Mouse (Mus musculus) CD8-positive naive resting alpha-beta T cell, adult 2 months (primary cell): ENCODE results near the gene Negr1.

ENCODE experiments used
- DNase-seq, 2 experiments: peaks; one replicate each; pipeline ENCODE4 v3.0.0; 2022; ENCODE audit warnings: low read depth in 2 of 2, low spot score in 2 of 2

Gene Negr1

DNA sequence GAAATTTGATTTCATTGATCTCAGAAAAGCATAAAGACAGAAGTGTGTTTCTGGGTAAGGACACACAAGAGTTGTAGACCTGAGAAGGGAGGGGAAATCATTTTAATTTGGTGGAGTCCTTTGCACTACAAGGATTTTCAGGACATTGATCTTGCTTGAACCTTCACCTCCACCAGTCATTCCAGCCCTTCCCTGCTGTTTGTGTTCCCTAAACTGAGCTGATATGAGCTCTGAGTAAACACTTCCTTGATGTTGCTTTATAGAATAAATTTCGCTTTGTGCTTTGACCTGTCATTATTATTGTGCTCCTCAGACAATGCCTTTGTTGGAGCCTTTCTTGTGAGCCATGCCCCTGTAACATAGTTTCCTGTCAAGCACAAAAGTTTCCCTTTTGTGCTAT, 335.0 kb downstream of the Negr1 start:
- no peak for DNase-seq

DNA sequence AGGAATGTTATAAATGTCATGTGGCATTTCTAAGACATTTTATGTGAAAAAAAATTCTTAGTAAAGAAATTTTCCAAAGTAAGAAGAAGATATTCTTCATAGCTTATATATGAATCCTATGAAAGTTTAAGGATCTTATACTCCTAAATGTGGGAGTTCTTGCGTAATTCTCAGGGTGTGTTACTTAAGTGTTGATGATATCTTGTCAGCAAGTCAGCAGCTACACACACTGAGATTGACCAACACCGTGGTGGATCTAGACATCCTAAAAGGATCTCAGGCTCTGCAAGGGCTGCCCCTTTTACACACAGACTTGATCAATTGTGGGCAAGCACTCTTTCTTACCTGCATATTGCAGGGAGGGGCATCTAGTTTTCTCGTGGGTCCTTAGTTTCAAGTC, 339.5 kb downstream of the Negr1 start:
- no peak for DNase-seq

DNA sequence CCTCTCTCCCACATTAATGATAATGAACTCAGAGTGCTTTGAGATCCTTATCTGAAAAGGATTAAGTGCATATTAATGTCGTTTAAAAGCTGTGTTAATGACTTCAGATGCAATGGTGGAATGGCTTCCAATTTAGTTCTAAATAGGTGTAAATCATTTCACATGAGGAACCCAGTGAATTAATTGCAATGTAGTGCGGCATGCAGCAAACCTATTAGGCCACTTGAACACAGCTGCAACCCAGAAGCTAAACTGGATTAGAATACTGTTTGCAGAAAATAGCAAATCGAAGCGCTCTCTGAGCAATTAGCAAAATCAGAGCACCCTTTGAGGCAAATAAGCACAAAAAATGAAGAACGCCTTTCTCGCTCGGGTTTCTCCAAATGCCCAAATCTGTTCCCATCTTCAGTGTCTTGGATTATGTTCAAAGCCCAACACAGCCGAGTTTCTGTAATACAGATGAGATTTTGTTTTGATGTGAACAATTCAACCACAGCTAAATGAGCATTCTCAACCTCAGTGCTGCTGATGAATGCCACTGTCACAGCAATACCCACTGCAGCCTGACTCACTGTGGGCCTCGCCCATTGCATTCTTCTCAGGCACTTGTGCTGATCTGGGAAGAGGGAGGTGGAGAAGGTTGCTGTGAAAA, 342.5 kb downstream of the Negr1 start:
- no peak for DNase-seq

DNA sequence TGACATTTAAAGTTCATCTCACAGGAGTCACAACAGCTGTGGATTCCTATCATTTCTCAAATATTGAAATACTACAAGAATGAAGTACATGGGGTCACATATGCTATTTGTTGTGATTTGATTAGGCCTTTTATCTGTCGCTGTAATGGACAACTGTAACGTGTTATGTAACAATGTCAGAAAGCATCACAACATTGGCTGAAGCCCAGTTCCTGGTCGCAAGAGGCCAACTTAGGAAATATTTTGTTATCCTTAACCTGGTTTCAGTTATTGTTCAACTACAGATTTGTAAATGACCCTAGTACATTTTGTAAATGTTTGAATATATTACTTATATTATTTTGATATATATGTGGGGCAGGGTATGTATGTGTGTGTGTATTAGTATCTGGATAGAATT, 351.2 kb downstream of the Negr1 start:
- DNase-seq = no peak

DNA sequence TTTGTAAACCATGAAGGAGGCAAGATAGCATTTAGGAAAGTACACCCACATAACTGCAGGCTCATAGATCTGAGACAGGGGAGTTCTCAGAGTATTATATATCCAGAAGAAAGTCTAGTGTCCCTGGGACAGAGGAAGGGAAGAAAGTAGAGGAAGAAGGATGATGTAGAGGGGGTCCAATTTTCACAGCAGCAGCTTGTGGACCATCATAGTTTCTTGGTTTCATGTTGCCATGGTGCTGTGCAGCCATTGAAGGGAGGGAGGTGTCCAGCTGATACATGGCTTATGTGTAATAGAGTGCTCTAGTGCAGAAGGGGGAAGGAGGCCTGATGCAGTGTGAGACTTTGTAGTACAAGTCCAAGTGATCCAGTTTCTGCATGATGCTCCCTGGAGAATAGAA, 359.8 kb downstream of the Negr1 start:
- no peak for DNase-seq

DNA sequence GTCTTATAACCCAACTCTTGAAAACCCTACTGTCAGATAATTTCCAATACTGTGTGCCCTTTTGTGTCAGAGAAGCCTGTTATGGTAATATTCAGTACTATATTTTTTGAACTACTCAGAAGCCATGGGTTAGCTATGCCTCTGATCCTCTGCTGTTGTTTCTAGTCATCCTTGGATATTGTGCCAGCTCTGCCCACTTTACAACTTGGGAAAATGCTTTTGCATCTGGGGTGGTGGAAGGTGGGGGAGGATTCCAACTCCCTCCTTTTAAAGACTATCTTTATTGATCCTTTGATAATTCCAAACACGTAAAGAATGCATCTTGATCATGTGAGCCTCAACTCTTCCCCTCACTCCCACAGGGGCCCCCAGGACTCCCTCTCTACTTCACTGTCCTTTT, 361.6 kb downstream of the Negr1 start:
- no peak for DNase-seq

- DNase-seq = no peak
Measured at GRCm38 (mm10) chr3:156925102-156925501, 363.5 kb downstream of the Negr1 start.

- no peak for DNase-seq
Measured at GRCm38 (mm10) chr3:156928396-156929061, 366.9 kb downstream of the Negr1 start.

DNA sequence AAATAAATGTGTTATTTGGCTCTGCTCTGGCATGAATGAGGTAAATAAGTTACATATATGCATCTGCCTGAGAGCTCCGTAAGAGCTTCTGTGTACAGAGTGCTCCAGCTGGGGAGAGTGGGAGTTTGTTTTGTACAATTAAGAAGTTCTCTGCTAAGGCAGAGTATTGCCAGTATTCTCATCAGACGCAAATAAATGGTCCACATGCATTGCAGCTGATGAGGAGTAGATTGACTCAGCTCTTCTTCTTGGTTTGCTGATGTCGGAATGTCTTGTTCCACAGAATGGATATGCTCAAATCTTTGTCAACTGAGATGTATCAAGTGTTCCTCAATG, 367.4 kb downstream of the Negr1 start:
- DNase-seq = no peak

- DNase-seq = no peak
Measured at GRCm38 (mm10) chr3:156929677-156930440, 368.3 kb downstream of the Negr1 start.

- no peak for DNase-seq
Measured at GRCm38 (mm10) chr3:156931011-156931410, 369.4 kb downstream of the Negr1 start.

- DNase-seq = no peak
Measured at GRCm38 (mm10) chr3:156931540-156931939, 369.9 kb downstream of the Negr1 start.

- DNase-seq = no peak
Measured at GRCm38 (mm10) chr3:156934778-156935290, 373.2 kb downstream of the Negr1 start.

- DNase-seq = no peak
Measured at GRCm38 (mm10) chr3:156947404-156947803, 385.8 kb downstream of the Negr1 start.

GRCm38 (mm10) chr3:156952970-156953369, 391.4 kb downstream of the Negr1 start:
- no peak for DNase-seq

DNA sequence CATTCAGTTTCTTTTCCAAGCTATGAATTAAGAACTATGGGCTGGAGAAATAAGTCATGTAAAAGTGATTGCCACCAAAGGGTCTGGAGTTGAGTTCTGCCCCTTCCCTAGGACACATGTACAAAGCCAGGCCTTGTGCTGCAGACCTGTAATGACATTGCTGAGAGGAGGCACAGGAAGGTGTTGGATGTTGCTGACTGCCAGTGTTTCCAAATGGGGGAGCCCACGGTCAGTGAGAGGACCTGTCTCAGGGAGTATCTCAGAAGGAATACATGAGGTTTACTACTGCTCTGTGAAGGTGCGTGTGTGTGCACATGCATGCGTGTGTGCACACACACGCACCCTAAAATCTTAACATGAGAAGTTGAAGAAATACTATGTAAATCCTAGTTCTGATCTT, 393.5 kb downstream of the Negr1 start:
- DNase-seq = no peak

DNA sequence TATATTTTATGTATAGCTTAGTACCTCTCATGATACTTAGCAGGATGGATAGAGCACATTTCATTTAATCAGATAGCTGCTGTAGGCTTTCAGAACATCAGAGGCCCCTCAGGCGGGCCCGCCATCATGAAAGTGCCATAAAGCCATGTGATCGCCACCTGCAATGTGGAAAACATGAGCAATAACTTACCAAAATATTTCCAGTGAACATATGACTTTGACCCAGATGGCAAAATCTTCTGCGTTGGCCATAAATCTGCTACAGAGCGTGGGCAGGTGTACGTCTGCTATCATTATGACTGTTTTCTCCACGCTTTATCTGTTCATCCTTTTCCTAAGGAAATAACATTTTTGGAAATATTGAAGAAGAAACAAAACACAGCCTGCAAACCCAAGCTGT, 397.0 kb downstream of the Negr1 start:
- DNase-seq = no peak

GRCm38 (mm10) chr3:156968764-156969163, 407.2 kb downstream of the Negr1 start:
- DNase-seq = no peak

DNA sequence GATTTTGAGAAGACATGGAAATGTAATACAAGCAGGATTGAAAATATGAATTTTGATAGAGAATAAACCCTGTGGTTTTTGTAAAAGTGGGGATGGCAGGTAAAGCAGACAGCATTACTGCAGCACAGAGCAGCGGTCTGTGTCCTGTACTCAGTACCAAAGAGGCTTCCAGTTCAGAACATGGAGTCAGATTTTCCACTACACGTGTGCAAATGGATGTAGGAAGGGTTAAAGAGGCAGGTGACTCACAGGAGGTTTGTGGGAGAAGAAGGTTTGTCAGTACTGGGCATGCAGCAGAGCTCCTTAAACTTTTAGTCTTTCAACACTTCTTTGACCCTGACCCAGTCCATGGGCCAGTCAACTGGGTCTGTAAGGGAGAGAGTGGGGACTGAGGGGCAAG, 409.5 kb downstream of the Negr1 start:
- no peak for DNase-seq

- DNase-seq = no peak
Measured at GRCm38 (mm10) chr3:156976816-156977215, 415.2 kb downstream of the Negr1 start.

DNA sequence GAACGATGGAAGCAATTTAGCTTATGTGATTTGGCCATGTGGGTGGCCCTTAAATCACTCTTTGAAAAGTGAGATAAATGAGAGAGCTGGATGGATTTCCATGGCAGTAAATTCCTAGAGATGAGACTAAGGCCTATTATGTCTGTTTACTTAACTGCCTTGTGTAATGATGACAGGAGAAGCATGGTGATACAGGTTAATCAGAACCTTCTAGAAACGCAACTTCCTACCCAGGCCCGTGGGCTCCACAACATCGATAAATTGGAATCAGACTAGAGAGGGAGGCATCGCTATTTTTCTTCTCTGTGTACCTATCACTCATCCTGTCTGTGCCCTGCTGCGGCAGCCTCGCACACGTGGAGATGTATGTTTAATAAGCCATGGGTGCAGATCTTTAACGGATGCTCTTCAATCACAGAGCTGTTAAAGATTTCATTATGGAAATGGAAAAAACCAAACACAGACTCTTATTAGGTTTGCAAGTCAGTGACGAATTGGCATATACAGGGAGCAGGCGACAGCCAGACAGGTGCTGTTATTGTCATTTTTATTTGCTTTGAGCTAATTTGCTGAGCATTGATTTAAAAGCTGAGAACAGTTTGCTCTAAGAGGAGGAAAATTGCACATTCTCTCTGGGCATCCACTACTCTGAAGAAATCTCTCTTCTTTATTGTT, 418.6 kb downstream of the Negr1 start:
- DNase-seq = no peak

GRCm38 (mm10) chr3:156982102-156982501, 420.5 kb downstream of the Negr1 start:
- no peak for DNase-seq
